Mouse (Mus musculus): ENCODE measurements at regions not wholly inside any gene's neighbourhood (a gene's known extent, or its start where the extent isn't known, plus 50 kb on each side); places are given as distances from the start of the nearest gene placed in this dataset.
"Not testable (repeated sequence)": the region's sequence is repeated elsewhere in the genome, so short reads cannot be mapped to it uniquely, and the experiment has no call there.

DNA sequence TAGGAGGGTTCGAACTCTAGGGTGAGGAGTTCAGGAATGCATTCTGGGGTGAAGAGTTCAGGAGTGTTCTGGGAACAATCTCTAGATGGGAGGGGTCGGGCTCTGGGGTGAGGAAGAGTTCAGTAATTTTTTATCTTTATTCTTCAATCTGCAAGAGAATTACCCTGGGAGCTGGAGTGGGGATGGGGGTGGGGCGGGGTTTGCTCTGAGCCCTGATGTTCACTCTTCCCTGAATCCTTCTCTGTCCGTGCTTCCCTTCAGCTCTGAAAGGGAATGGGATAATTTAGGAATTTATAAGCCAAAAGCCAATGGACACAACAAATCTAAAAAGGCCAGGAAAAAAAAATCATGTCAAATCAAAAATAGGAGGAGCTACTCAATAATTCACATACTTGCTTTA, 122.8 kb upstream of the Trim24 start:
- not testable (repeated sequence) for DNase-seq (ENCODE audit: low read depth, low spot score)

DNA sequence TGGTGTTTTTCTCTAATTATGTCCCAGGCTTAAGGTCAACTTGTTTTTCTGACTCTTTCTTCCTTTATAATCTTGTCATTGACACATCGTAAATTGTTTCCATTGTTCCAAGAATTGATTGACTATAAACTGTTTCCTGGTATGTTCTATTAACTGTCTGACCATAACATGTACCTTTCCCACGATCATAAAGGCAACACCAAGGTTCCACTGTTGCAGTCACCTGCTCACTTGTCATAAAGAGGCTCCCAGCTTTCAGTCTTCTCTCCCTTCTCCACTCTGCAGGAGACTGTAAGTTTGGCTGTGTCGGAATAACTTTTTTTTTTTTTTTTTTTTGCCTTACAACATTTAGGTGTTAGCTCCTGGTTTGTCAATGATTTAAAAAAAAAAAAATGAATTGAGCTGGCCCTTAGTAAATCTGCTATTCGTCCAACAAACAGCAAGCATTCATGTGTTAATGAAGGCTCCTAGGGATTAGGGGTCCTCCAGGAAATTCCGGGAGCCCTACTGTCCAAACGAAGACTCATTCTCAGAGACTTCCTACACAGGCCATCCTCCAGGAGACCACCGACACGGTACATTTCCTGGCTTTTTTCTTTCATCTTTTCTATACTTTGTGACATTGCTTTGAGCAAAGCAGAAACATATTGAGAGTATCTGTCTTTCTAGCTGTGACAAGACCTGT, 122.2 kb upstream of the Trim24 start:
- DNase-seq (ENCODE audit: low read depth, low spot score): no peak

DNA sequence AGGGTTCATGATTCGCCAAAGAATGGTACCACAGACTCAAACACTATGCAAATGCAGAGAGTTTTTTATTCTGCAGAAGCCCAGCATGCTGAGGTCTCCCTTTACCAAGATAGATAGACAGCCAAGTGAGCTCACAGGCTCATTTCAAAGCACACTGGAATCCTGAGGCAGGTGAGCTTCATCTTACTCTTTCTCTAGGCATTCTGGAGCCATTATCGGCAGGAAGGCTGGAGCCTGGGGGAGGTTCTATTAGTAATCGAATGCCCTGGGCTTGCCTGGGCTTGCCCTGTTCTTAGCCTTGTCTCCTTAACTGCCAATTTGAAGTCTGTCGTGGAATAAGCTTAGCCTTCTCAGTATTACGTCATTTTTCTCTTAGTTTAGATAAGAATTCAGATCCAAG, 121.6 kb upstream of the Trim24 start:
- DNase-seq (ENCODE audit: low read depth, low spot score): no peak

DNA sequence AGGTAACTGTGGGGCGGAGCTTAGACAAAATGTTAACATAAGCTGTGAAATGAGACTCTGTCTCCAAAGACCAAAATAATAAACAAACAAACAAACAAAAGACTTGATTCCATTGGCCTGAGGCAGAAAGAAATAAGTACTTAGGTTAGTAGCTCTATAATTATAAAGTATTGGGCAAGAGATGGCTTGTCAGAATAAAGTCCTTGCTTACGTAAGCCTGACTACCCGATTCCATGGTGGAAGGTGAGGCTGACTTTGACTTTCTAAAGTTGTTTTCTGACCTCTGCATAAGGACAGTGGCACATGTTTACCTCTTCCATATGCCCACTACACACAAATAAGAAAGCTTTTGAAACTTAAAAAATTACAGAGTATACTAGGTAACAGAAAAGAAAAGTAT, 120.3 kb upstream of the Trim24 start:
- DNase-seq (ENCODE audit: low read depth, low spot score): no peak

DNA sequence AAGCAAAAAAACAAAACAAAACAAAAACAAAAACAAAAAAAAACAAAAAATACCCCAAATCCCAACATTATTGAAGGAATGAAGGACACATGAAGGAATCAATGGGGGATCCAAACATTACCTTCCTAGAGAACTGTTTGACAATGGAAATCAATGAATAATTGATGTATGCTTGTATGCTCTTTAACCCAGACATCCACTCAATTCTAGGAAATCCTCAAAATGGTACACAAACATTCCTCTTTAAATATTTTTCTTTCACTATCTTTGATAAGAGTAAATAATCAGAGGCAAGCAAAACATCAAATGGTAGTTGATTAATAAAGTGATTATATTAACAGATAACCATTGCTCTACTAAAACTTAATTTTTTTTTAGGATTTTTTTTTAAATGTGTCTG, 118.9 kb upstream of the Trim24 start:
- DNase-seq (ENCODE audit: low read depth, low spot score): no peak

GRCm38 (mm10) chr6:37761003-37761402, 109.6 kb upstream of the Trim24 start:
- not testable (repeated sequence) for DNase-seq (ENCODE audit: low read depth, low spot score)

DNA sequence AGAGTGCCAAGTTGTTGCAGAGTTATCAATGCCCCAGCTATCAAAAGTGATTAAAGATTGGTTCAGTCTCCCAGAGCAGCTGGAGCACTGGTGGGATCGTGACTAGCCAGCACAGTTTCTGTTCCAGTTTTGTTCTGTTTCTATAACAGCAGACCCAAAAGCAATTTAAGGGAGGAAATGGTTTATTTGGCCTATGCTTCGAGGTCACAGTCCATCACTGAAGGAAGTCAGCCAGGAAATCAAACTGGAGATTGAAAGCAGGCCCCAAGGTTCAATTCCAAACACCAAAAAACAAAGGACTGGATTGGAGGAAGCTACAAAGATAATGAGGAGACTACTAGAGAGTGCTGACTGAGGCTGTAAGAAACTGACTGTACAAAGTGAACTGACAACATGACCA, 107.6 kb upstream of the Trim24 start:
- no peak for DNase-seq (ENCODE audit: low read depth, low spot score)

GRCm38 (mm10) chr6:37767690-37768089, 102.9 kb upstream of the Trim24 start:
- no peak for DNase-seq (ENCODE audit: low read depth, low spot score)

DNA sequence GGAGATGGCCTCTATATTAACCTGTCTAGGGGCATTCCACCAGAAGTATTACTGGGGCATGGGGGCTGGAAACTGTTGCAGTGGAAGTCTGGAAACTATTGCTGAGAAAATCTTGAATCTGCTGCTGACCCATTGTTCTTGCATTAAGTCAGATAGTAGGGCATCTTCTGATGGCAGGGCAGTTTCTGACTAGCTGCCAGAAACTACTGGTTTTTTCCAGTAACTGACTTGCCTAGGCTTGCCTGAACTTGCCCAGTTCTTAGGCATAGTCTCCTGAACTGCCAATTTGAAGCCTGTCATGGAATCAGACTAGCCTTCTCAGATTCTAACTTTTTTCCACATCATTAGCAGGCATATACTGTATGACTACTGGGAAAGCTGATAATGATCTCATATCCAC, 97.3 kb upstream of the Trim24 start:
- DNase-seq (ENCODE audit: low read depth, low spot score): no peak

DNA sequence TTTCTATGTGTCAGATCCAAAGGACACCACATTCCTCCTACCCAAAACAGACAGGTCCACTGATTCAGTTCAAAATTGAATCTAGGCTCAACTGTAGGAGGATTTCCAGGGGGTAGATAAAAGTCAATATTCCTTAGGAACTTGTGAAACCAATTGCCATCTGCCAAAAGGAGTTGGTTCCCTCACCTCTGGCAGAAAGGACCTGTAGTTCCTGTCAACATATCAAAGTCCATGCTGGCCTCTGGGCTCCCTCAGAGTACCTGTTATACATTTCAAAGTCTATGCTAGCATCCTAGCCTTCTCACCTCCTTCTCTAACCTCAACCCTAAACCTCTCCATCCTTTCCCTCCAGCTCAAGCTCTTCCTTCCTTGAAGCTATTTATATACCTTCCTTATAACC, 95.5 kb upstream of the Trim24 start:
- no peak for DNase-seq (ENCODE audit: low read depth, low spot score)

DNA sequence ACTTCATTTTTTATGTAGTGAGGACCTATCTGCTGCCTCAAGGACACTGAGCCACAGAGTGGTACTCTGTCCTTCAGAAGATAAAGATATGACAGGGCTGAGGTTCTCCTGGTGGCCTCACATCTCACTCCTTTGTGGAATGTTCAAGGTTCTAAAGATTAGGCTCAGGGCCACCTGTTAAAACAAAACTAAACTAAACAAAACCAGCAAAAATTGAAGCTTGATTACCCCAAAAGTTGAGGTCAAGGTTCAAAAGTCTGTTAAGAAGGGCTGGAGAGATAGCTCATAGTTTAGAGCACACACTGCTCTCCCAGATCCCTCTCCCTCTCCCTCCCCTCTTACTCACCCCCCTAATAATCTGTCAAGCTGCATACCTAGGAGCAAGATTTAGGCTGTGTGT, 90.7 kb upstream of the Trim24 start:
- DNase-seq (ENCODE audit: low read depth, low spot score): no peak

- DNase-seq (ENCODE audit: low read depth, low spot score): no peak
Measured at GRCm38 (mm10) chr6:37781894-37782293, 88.7 kb upstream of the Trim24 start.

DNA sequence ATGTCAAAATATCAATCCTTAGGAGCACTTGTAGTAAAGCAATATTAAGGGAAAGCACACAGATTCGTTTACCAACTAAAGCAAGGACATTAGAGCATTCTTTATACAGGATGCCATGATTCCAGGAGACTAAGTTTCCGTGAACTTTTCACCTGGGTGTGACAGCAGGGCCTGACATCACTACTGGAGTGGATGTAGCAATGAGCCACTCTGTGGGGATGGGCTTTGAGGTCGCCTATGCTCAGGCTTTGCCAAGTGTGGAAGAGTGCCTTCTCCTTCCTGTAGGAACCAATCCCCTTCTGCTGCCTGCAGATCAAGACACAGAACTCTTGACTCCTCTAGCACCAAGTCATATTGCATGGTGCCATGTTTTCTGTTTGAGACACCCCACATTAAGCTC, 85.3 kb upstream of the Trim24 start:
- DNase-seq (ENCODE audit: low read depth, low spot score): not testable (repeated sequence)

DNA sequence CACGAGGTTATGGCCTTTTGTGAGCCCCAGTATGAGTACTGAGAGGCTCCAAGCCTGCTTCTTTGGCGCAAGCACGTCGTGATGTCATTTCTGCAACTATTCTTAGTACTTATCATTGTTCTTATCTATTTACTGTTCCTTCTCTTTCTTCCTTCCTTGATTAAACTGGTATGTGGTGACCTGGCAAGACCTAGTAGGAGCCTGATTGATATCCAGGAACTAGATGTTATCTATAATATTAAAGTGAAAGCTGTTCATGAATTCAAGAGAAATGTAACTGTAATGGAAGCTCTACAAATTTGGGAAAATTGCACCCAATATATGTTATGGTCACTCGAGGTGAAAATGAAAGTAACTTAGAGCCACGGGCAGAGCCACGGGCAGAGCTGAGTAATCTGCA, 84.9 kb upstream of the Trim24 start:
- DNase-seq (ENCODE audit: low read depth, low spot score): peak; percentile 1

- not testable (repeated sequence) for DNase-seq (ENCODE audit: low read depth, low spot score)
Measured at GRCm38 (mm10) chr6:37787858-37788257, 82.8 kb upstream of the Trim24 start.

DNA sequence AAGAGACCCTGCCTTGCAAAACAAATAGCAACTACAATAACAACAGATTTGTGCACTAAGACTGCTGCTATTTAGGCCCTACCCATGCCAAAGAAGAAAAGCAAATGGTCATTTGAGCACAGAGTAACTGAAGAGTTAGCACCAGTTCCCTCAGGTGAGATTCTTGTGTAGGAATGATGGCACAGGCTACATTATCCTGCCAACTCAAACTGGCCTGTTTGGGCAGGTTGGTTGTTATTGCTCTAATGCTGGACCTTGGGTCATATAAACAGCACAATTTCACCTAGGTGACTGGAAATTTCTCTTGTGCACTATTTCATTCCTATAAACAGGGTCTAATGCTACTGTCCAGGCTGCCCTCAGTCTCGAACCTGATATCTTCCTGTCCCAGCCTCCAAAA, 79.7 kb upstream of the Trim24 start:
- no peak for DNase-seq (ENCODE audit: low read depth, low spot score)

- DNase-seq (ENCODE audit: low read depth, low spot score): no peak
Measured at GRCm38 (mm10) chr6:37794211-37794610, 76.4 kb upstream of the Trim24 start.

DNA sequence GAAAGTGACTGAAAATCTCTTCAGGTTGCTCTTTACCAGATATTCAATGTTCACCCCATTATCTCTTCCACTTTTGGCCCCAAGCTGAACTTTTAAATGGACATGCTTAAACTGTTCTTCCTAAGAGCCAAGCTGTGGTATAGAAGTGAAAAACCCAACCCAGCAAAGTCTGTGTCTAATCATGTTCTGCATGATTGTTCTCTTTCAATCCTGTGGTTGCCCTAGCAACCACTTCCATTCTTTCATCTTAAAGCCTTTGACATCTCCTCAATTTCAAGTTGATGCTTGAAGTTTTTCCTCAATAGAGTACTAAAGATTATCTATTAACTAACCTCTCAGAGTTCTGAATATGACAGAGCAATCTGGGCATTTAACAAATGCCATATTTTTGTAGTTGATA, 75.6 kb upstream of the Trim24 start:
- no peak for DNase-seq (ENCODE audit: low read depth, low spot score)

- DNase-seq (ENCODE audit: low read depth, low spot score): no peak
Measured at GRCm38 (mm10) chr6:37803231-37803630, 67.4 kb upstream of the Trim24 start.

GRCm38 (mm10) chr6:37805896-37806295, 64.7 kb upstream of the Trim24 start:
- DNase-seq (ENCODE audit: low read depth, low spot score): not testable (repeated sequence)

DNA sequence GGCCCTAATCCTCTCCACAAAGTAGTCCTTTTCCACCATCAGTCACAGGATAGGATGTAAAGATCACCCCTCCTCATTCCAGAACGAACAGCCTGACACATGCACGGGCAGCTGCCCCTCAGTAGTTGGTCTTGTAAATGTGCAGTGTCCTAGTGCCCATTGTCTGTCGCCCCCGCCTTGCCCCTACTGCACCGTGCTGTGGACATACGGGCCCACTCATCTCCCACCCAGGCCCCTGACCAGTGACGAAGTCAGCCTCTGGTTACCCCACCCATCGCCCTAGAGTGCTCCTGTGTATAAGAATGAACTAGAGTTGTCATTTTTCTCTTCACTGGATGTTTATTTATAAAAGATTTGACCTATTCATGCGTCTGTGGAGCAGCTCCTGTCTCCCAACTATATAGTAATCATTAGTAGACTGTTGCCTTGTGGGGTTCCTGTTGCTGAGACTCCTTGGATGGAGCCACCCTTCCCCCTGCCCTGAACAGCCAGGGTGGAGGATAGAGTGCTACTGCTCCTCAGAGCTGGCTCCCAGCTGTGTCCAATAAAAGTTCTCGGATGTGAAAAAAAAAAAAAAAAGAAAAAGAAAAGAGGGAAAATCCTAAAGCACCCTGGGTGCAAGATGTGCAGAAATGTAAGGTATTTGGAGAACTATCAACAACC, 64.0 kb upstream of the Trim24 start:
- not testable (repeated sequence) for DNase-seq (ENCODE audit: low read depth, low spot score)

- DNase-seq (ENCODE audit: low read depth, low spot score): not testable (repeated sequence)
Measured at GRCm38 (mm10) chr6:37815218-37815617, 55.4 kb upstream of the Trim24 start.
